Mouse (Mus musculus) lung, embryonic 14.5 days (tissue): ENCODE measurements around the gene Trim3. TPM values are rescaled to one million over a fixed set of nuclear protein-coding genes. Genes with fewer than 3 reads are reported as not detected.

Source experiments
- ATAC-seq: fragments of 200-750 bp; cut with Nextera tagmentation; 2 replicates; pipeline ENCODE4 v1.8.0; 2017; ENCODE audit warnings: mild to moderate bottlenecking, moderate TSS enrichment, moderate library complexity; ENCODE audit not compliant: insufficient read depth
- DNase-seq: peaks from one replicate; pipeline ENCODE4 v3.0.0-alpha.2; 2015
- H3K27ac ChIP-seq: fragments of 300-500 bp; sonication (generic); 2 replicates; pipeline ENCODE4 v1.5.1; 2014; ENCODE audit warnings: low read depth, mild to moderate bottlenecking, moderate library complexity
- H3K27me3 ChIP-seq: fragments of 300-500 bp; sonication (generic); 2 replicates; pipeline ENCODE4 v1.6.1; 2014; ENCODE audit warnings: low read length, control low read depth; ENCODE audit not compliant: insufficient read depth
- H3K36me3 ChIP-seq: fragments of 300-500 bp; sonication (generic); 2 replicates; pipeline ENCODE4 v1.6.1; 2014; ENCODE audit warnings: control low read depth; ENCODE audit not compliant: insufficient read depth
- H3K4me1 ChIP-seq: fragments of 300-500 bp; sonication (generic); 2 replicates; pipeline ENCODE4 v1.6.1; 2014; ENCODE audit warnings: antibody characterized with exemption, control low read depth; ENCODE audit not compliant: insufficient read depth
- H3K4me2 ChIP-seq: fragments of 300-500 bp; sonication (generic); 2 replicates; pipeline ENCODE4 v1.6.1; 2014; ENCODE audit warnings: mild to moderate bottlenecking
- H3K4me3 ChIP-seq: fragments of 300-500 bp; sonication (generic); 2 replicates; pipeline ENCODE4 v1.5.1; 2014; ENCODE audit warnings: low read depth, low read length
- H3K9ac ChIP-seq: fragments of 300-500 bp; sonication (generic); 2 replicates; pipeline ENCODE4 v1.6.1; 2014
- H3K9me3 ChIP-seq: fragments of 300-500 bp; sonication (generic); 2 replicates; pipeline ENCODE4 v1.6.1; 2016; ENCODE audit warnings: low read depth, low read length, control low read depth
- CTCF ChIP-seq: IDR thresholded peaks from 2 replicates; pipeline ENCODE4 v1.5.1; 2016; ENCODE audit warnings: antibody characterized with exemption, low read depth
- WGBS: fragments of 180-500 bp; shearing (Covaris S2); extraction: QIAGEN DNeasy Blood & Tissue Kit; methylation state at CpG from one replicate; pipeline ENCODE4 v1.1.7; 2014; 5-methylcytosine and 5-hydroxymethylcytosine counted together
- polyA plus RNA-seq: library from polyadenylated mRNA; unstranded; fragments of >200 nt; fragmentation: Nextera tagmentation; extraction: Ambion mirVana; gene quantifications from 2 replicates; pipeline ENCODE4 v1.2.1, GENCODE M21; 2014

The Trim3 gene
- polyA plus RNA-seq, 1 experiment from 2014 or later = 45.3 TPM

GRCm38 (mm10) chr7:105614400-105614799, 19.0 kb downstream of the Trim3 start:
- no peak for TF ChIP-seq CTCF
- no peak overlapping the region for H3K9ac ChIP-seq
- H3K27ac ChIP-seq = no peak overlapping the region
- H3K4me1 ChIP-seq = no peaks in the 10 kb centered on the region
- H3K4me3 ChIP-seq = no peak overlapping the region
- no peaks in the 10 kb centered on the region for H3K27me3 ChIP-seq
- H3K9me3 ChIP-seq = no peaks in the 10 kb centered on the region
- H3K4me2 ChIP-seq = no peak overlapping the region
- ATAC-seq (no peak), DNase-seq (no peak)
- peaks cover 91% of the 10 kb centered on the region for H3K36me3 ChIP-seq
- 82% methylated on average over 1 of the region's 1 CpGs for WGBS

GRCm38 (mm10) chr7:105611767-105612166, 21.6 kb downstream of the Trim3 start:
- Histone ChIP-seq H3K4me2 (no peak overlapping the region), H3K36me3 (peaks cover 70% of the 10 kb centered on the region), H3K27ac (no peak overlapping the region), H3K9ac (no peak overlapping the region), H3K27me3 (no peaks in the 10 kb centered on the region), H3K4me3 (no peak overlapping the region), H3K4me1 (no peaks in the 10 kb centered on the region), H3K9me3 (no peaks in the 10 kb centered on the region)
- WGBS = 82% methylated on average over 1 of the region's 1 CpGs
- DNase-seq = no peak
- ATAC-seq = no peak
- TF ChIP-seq CTCF = no peak

- Histone ChIP-seq H3K27ac (no peak overlapping the region), H3K9ac (no peak overlapping the region), H3K9me3 (no peaks in the 10 kb centered on the region), H3K4me3 (no peak overlapping the region), H3K4me2 (no peak overlapping the region), H3K27me3 (no peaks in the 10 kb centered on the region), H3K4me1 (no peaks in the 10 kb centered on the region), H3K36me3 (peaks cover 42% of the 10 kb centered on the region)
- 79% methylated on average over 3 of the region's 3 CpGs for WGBS
- ATAC-seq (no peak), DNase-seq (no peak)
- TF ChIP-seq CTCF = no peak
These were observed 24.9 kb downstream of the Trim3 start for GRCm38 (mm10) chr7:105608467-105608866.

GRCm38 (mm10) chr7:105602860-105603623, 30.3 kb downstream of the Trim3 start:
- Histone ChIP-seq H3K4me3 (no peak overlapping the region), H3K4me1 (no peaks in the 10 kb centered on the region), H3K4me2 (no peak overlapping the region), H3K9ac (no peak overlapping the region), H3K27ac (no peak overlapping the region), H3K36me3 (no peaks in the 10 kb centered on the region), H3K27me3 (no peaks in the 10 kb centered on the region), H3K9me3 (no peaks in the 10 kb centered on the region)
- peak; percentile 82 for TF ChIP-seq CTCF
- DNase-seq (peak; percentile 79), ATAC-seq (peak; percentile 75; the same call in 1 of the 2 replicates)
- 34% methylated on average over 9 of the region's 9 CpGs for WGBS

- WGBS = 27% methylated on average over 7 of the region's 7 CpGs
- no peaks in the 10 kb centered on the region for H3K9me3 ChIP-seq
- H3K27ac ChIP-seq = no peak overlapping the region
- no peak for ATAC-seq
- no peak for TF ChIP-seq CTCF
- no peaks in the 10 kb centered on the region for H3K36me3 ChIP-seq
- DNase-seq = no peak
- H3K9ac ChIP-seq = no peak overlapping the region
- no peak overlapping the region for H3K4me2 ChIP-seq
- H3K4me1 ChIP-seq = no peaks in the 10 kb centered on the region; the same call in 1 of the 2 replicates
- no peaks in the 10 kb centered on the region for H3K27me3 ChIP-seq
- H3K4me3 ChIP-seq = no peak overlapping the region
These were observed 43.3 kb downstream of the Trim3 start for GRCm38 (mm10) chr7:105590097-105590496.

- no peaks in the 10 kb centered on the region; the same call in 1 of the 2 replicates for H3K4me1 ChIP-seq
- ATAC-seq (peak; percentile 78; the same call in 1 of the 2 replicates), DNase-seq (peak; percentile 59)
- no peak overlapping the region for H3K9ac ChIP-seq
- no peaks in the 10 kb centered on the region for H3K27me3 ChIP-seq
- H3K4me3 ChIP-seq = no peak overlapping the region
- no peaks in the 10 kb centered on the region for H3K9me3 ChIP-seq
- no peak for TF ChIP-seq CTCF
- WGBS = 37% methylated on average over 9 of the region's 9 CpGs
- H3K27ac ChIP-seq = peak overlapping the region; percentile 2; the same call in 1 of the 2 replicates
- H3K36me3 ChIP-seq = no peaks in the 10 kb centered on the region
- no peak overlapping the region for H3K4me2 ChIP-seq
These were observed 45.0 kb downstream of the Trim3 start for GRCm38 (mm10) chr7:105588325-105588912.

- Histone ChIP-seq H3K4me2 (peak overlapping the region; percentile 67), H3K4me3 (peak overlapping the region; percentile 77), H3K27me3 (no peaks in the 10 kb centered on the region), H3K27ac (no peak overlapping the region; the same call in 1 of the 2 replicates), H3K9ac (no peak overlapping the region), H3K9me3 (no peaks in the 10 kb centered on the region), H3K36me3 (no peaks in the 10 kb centered on the region), H3K4me1 (no peaks in the 10 kb centered on the region; the same call in 1 of the 2 replicates)
- ATAC-seq (no peak), DNase-seq (no peak)
- no peak for TF ChIP-seq CTCF
- WGBS = 66% methylated on average over 2 of the region's 2 CpGs
These were observed 51.4 kb downstream of the Trim3 start for GRCm38 (mm10) chr7:105581959-105582358.
